Mouse (Mus musculus) adrenal gland, postnatal 4 days (tissue): ENCODE measurements around the gene Lactbl1. TPM values are rescaled to one million over a fixed set of nuclear protein-coding genes. Genes with fewer than 3 reads are reported as not detected.

Experiments
- DNase-seq, 2 experiments: peaks; one replicate each; pipeline ENCODE4 v3.0.0; 2021 to 2022; ENCODE audit warnings: low spot score in 2 of 2, mixed read lengths in 2 of 2
- microRNA-seq: library from miRNA; unstranded; fragments of <30 nt; microRNA quantifications from one replicate; pipeline ENCODE4 v1.2.0, GENCODE M21; 2021
- total RNA-seq, 2 experiments: library from RNA; stranded (reverse); gene quantifications; 2 replicates each; pipeline ENCODE4 v1.2.3; 2021

Lactbl1 gene
- total RNA-seq, 2 experiments from 2014 or later = not detected

- no peak for DNase-seq
Measured at GRCm38 (mm10) chr4:136679221-136679620, 56.8 kb downstream of the Lactbl1 start.

GRCm38 (mm10) chr4:136680641-136681040 lies 58.2 kb downstream of the Lactbl1 start:
- no peak for DNase-seq

- DNase-seq = no peak
Measured at GRCm38 (mm10) chr4:136684485-136684884, 62.1 kb downstream of the Lactbl1 start.

GRCm38 (mm10) chr4:136685431-136685869 lies 63.0 kb downstream of the Lactbl1 start:
- no peak for DNase-seq

GRCm38 (mm10) chr4:136688113-136688512 lies 65.7 kb downstream of the Lactbl1 start:
- DNase-seq = no peak

Small RNA genes lying within 50 kb of the gene (microRNA-seq; reads per million reads assigned to microRNA genes)
- not detected for gene Gm22180

Other genes with a start within 250 kb of the Lactbl1 start
- gene Htr1d, start 199.1 kb upstream of the Lactbl1 start, total RNA-seq = under 1 TPM; 0.34 to 0.99 TPM
- gene 6030445D17Rik, start 160.4 kb upstream of the Lactbl1 start, total RNA-seq = under 1 TPM; 0.40 to 0.50 TPM
- gene Luzp1, start 152.9 kb upstream of the Lactbl1 start, total RNA-seq = 10 to 100 TPM; 35.7 to 39.8 TPM
- 10 to 100 TPM; 71.2 to 72.4 TPM for gene Kdm1a, start 19.9 kb upstream of the Lactbl1 start, total RNA-seq
- not detected for gene Tex46, start 12.2 kb upstream of the Lactbl1 start, total RNA-seq
- gene Ephb2, start 213.4 kb downstream of the Lactbl1 start, total RNA-seq = 10 to 100 TPM; 16.9 to 21.2 TPM